Mouse (Mus musculus): ENCODE measurements at regions not wholly inside any gene's neighbourhood (a gene's known extent, or its start where the extent isn't known, plus 50 kb on each side); places are given as distances from the start of the nearest gene placed in this dataset.

GRCm38 (mm10) chrX:115359111-115359510, 451.7 kb downstream of the Ube2dnl2 start:
- DNase-seq (ENCODE audit: low read depth, low spot score): no peak
- no peaks in the 10 kb centered on the region for H3K27me3 ChIP-seq (ENCODE audit: control insufficient read depth in 1 of 2, insufficient read depth in 2 of 2, low read length in 2 of 2)
- no peaks in the 10 kb centered on the region for H3K4me1 ChIP-seq (ENCODE audit: control insufficient read depth in 1 of 2, insufficient read depth in 2 of 2, low read length in 2 of 2)
- H3K4me3 ChIP-seq (ENCODE audit: control insufficient read depth in 1 of 2, insufficient read depth in 1 of 2, low read depth in 2 of 2, low read length in 2 of 2): no peak overlapping the region
- H3K9ac ChIP-seq (ENCODE audit: control insufficient read depth, low read depth, low read length, poor library complexity, severe bottlenecking): no peak overlapping the region
- TF ChIP-seq EP300 (IDR thresholded peaks at IDR 0.05; ENCODE audit: low read depth in 1 of 2, low read length in 2 of 2) (no peak), USF2 (IDR thresholded peaks at IDR 0.05; ENCODE audit: borderline replicate concordance in 1 of 2, insufficient read depth in 1 of 2, low read depth in 1 of 2, low read length in 2 of 2) (no peak), MAFK (IDR thresholded peaks at IDR 0.05; ENCODE audit: borderline replicate concordance, low read depth, low read length) (no peak)
- no peaks in the 10 kb centered on the region for H3K9me3 ChIP-seq (replicated peaks; ENCODE audit: insufficient read depth, low read length)
- H3K36me3 ChIP-seq (ENCODE audit: control insufficient read depth in 1 of 2, insufficient read depth in 2 of 2, low read length in 2 of 2): no peaks in the 10 kb centered on the region
- no peaks in the 10 kb centered on the region for H3K79me2 ChIP-seq (ENCODE audit: control insufficient read depth, insufficient read depth, low read length, poor library complexity)
- no peak overlapping the region for H3K27ac ChIP-seq (ENCODE audit: control insufficient read depth, low read depth, low read length)

- Histone ChIP-seq H3K9ac (ENCODE audit: control insufficient read depth, low read depth, low read length, poor library complexity, severe bottlenecking) (no peak overlapping the region), H3K4me3 (ENCODE audit: control insufficient read depth in 1 of 2, insufficient read depth in 1 of 2, low read depth in 2 of 2, low read length in 2 of 2) (peak overlapping the region in 1 of 2 experiments; percentile 5; a peak in 1 of 4 replicates), H3K79me2 (ENCODE audit: control insufficient read depth, insufficient read depth, low read length, poor library complexity) (no peaks in the 10 kb centered on the region), H3K9me3 (replicated peaks; ENCODE audit: insufficient read depth, low read length) (no peaks in the 10 kb centered on the region), H3K4me1 (ENCODE audit: control insufficient read depth in 1 of 2, insufficient read depth in 2 of 2, low read length in 2 of 2) (no peaks in the 10 kb centered on the region), H3K27me3 (ENCODE audit: control insufficient read depth in 1 of 2, insufficient read depth in 2 of 2, low read length in 2 of 2) (no peaks in the 10 kb centered on the region), H3K27ac (ENCODE audit: control insufficient read depth, low read depth, low read length) (no peak overlapping the region), H3K36me3 (ENCODE audit: control insufficient read depth in 1 of 2, insufficient read depth in 2 of 2, low read length in 2 of 2) (peaks cover 0 to 2% of the 10 kb centered on the region in 2 experiments; a peak in 1 of 4 replicates)
- peak; percentile 47; the same call in 1 of the 2 replicates for TF ChIP-seq MYB (IDR thresholded peaks at IDR 0.05; ENCODE audit: low read depth, low read length)
- no peak for TF ChIP-seq UBTF (IDR thresholded peaks at IDR 0.05; ENCODE audit: borderline replicate concordance, insufficient read depth, low read depth, low read length)
- TF ChIP-seq CTCF (IDR thresholded peaks at IDR 0.05 in 2 of 3, conservative IDR thresholded peaks at IDR 0.05 in 1 of 3; ENCODE audit: control insufficient read depth in 1 of 3, insufficient read depth in 1 of 3, low read depth in 2 of 3, low read length in 3 of 3, poor library complexity in 1 of 3, severe bottlenecking in 1 of 3): peak in 2 of 3 experiments; percentile 3 to 65; a peak in 2 of 6 replicates
- peak; percentile 85 for TF ChIP-seq SMC3 (IDR thresholded peaks at IDR 0.05; ENCODE audit: low read depth, low read length)
- TF ChIP-seq USF2 (IDR thresholded peaks at IDR 0.05; ENCODE audit: borderline replicate concordance in 1 of 2, insufficient read depth in 1 of 2, low read depth in 1 of 2, low read length in 2 of 2): no peak
- no peak for TF ChIP-seq BHLHE40 (IDR thresholded peaks at IDR 0.05; ENCODE audit: borderline replicate concordance, low read depth, low read length)
- TF ChIP-seq ZC3H11A (IDR thresholded peaks at IDR 0.05; ENCODE audit: low read depth, low read length): peak; percentile 91
- 0 out of 4 replicates have a peak, but pooled peaks have one; percentile 17 to 36 for TF ChIP-seq EP300 (IDR thresholded peaks at IDR 0.05; ENCODE audit: low read depth in 1 of 2, low read length in 2 of 2)
- TF ChIP-seq JUND (IDR thresholded peaks at IDR 0.05; ENCODE audit: low read depth, low read length): 0 out of 2 replicates have a peak, but pooled peaks have one; percentile 19
- peak; percentile 3; the same call in 1 of the 2 replicates for TF ChIP-seq GATA1 (IDR thresholded peaks at IDR 0.05; ENCODE audit: low read depth, low read length)
- no peak for TF ChIP-seq CHD1 (IDR thresholded peaks at IDR 0.05; ENCODE audit: low read depth, low read length)
- TF ChIP-seq POLR2AphosphoS2 (IDR thresholded peaks at IDR 0.05; ENCODE audit: low read length): no peak
- TF ChIP-seq RAD21 (IDR thresholded peaks at IDR 0.05; ENCODE audit: low read depth, low read length): peak; percentile 98
- TF ChIP-seq GABPA (IDR thresholded peaks at IDR 0.05; ENCODE audit: low read depth, low read length): no peak
- TF ChIP-seq SIN3A (IDR thresholded peaks at IDR 0.05; ENCODE audit: low read length): 0 out of 2 replicates have a peak, but pooled peaks have one; percentile 37
- DNase-seq (ENCODE audit: low read depth, low spot score): peak; percentile 74
Measured at GRCm38 (mm10) chrX:115396373-115396772, 489.0 kb downstream of the Ube2dnl2 start.
